Mouse (Mus musculus) right cerebral cortex, postnatal 36 days (tissue): Measurements from ENCODE around the gene Tdrd5.
"Not testable (repeated sequence)": the region's sequence is repeated elsewhere in the genome, so short reads cannot be mapped to it uniquely, and the experiment has no call there.

ENCODE experiments used
- DNase-seq, 2 experiments: peaks; one replicate each; pipeline ENCODE4 v3.0.0; 2022; ENCODE audit warnings: low spot score in 2 of 2, mixed read lengths in 1 of 2

The Tdrd5 gene

DNA sequence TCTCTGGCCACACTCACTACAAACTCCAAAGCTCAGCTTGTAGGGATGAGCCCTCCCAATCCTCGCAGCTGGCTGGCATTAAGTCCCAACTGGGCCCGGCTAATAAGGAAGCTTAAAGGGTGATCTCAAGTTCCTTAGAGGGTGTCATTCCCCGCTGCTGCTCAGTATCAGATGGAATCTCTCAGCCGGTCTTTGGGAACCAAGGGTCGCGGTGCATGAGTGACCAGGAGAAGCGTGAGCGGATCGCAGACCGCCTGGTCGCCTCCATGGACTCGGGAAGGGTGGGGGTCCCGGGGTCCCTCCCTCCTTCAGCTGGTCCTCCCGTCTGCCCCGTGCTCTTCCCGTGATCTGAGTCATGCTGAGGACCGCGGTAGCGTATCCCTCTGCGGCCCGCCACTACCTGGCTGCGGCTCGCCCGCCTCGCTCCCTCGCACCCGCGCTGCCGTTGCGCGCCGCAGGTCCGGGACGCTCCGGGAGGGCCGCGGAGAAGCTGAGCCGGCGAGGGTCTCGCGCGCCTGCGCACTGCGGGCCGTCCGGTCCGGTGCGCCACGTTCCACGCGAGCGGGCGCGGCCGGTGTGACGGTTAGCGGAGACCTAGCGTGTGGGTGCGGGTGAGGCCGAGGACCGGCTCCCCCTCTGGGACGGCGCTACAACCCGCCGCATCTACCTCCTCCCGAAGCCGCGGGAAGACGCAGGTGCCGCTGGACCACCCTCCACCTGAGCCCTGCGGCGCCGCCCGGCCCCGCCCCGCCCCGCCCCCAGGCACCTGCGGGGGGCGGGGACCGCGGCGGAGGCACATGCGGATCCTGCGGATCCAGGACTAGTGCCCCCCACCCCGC is at the start of gene Tdrd5:
TSS of gene Tdrd5 (minus strand) at position 754 of the 839 bp plus-strand sequence.
- peak; percentile 14 to 39 for DNase-seq

DNA sequence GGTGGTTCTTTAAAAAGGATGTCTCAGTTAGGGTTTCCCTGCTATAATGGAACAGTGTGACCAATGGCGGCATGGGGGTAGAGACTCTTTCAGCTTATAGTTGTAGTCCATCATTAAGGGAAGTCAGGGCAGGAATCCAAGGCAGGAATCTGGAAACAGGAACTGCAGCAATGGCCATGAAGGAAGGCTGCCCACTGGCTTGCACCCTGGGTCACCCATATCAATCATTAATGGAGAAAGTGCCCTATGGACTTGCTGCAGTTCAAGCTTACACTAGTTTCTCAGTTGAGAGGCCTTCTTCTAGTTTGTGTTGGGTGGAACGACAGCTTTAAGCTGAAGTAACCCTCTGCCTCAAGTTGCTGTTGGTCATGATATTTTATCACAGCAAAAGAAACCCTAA is 49.0 kb upstream of the Tdrd5 start:
- DNase-seq = no peak

DNA sequence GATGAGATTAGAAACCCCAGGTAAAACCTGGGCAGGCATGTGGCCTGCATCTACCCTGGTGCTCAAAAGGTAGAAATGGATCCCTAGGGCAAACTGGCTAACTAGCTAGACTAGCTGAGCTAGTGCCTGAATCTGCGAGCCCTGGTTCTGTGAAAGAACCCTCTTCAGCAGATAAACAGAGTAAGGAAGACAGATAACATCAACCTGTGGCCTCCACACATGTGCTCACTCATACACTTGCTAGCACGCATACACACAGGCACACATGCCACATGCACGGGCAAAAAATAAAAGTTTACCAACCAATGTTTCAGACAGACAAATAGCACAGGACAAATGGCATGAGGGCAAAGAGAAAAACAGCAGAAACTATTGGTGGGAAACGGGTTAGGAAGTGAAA is 47.0 kb upstream of the Tdrd5 start:
- DNase-seq = no peak

DNA sequence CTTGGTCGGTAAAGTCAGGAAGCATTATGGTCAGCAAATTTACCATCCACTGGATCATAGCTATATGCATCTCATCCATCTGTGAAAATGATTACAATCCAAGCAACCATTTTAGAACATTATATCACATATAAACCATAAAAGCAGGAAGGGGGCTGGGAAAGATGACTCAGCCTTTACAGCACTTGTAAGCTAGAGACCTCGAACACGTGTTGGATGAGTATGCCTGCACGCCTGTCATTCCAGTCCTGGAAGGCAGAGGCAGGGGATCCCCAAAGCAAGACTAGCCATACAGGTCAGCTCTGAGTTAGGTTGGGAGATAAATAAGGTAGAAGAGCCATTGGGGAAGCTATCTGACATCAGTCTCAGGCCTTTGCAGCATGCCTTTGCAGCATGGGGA is 45.6 kb upstream of the Tdrd5 start:
- DNase-seq = no peak

DNA sequence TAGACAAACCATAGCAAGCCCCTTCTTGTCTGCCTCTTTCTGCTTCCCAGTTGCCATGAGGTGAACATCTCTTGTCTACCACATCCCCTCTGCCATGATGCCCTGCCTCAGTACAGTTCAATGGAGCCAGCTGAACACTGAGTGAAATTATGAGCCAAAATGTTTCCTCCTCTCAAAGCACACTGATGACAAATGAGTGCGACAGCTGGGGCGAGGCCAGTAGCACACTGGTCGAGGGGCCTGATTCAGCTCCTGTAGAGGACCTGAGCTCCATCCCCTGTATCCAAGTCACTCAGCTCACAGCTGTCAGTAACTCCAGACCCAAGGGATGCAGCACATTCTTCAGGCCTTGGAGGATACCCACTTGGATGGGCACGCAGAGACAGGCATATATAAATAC is 42.2 kb upstream of the Tdrd5 start:
- no peak for DNase-seq

GRCm38 (mm10) chr1:156344433-156344832 is 41.0 kb upstream of the Tdrd5 start:
- DNase-seq = no peak

- no peak for DNase-seq
Measured at GRCm38 (mm10) chr1:156340847-156341246, 37.4 kb upstream of the Tdrd5 start.

GRCm38 (mm10) chr1:156323126-156323525 is 19.7 kb upstream of the Tdrd5 start:
- no peak for DNase-seq

- no peak for DNase-seq
Measured at GRCm38 (mm10) chr1:156310630-156311029, 7.2 kb upstream of the Tdrd5 start, which contains the start of gene Nphs2. Nphs2 (plus strand) TSS chr1:156310727.

GRCm38 (mm10) chr1:156308595-156308994 is 5.1 kb upstream of the Tdrd5 start:
- no peak for DNase-seq

DNA sequence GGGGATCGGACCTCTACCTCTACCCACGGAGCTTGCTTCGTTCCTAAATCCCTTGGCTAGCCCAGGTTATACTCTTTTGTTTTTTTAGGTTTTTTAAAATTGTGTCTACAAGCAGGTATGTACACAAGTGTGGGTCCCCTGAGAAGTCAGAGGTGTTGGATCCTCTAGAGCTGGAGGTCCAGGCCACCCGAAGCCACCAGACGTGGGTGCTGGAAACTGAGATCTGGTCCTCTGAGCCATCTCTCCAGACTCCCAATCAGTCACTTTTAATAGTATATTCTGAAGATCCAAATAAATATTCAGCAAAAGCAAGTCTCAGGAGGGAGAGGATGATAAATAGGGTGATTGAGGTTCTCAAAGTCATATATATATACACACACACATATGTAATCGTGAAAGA is 13.4 kb downstream of the Tdrd5 start:
- DNase-seq = no peak

GRCm38 (mm10) chr1:156289222-156289587 is 14.3 kb downstream of the Tdrd5 start:
- DNase-seq = not testable (repeated sequence)

DNA sequence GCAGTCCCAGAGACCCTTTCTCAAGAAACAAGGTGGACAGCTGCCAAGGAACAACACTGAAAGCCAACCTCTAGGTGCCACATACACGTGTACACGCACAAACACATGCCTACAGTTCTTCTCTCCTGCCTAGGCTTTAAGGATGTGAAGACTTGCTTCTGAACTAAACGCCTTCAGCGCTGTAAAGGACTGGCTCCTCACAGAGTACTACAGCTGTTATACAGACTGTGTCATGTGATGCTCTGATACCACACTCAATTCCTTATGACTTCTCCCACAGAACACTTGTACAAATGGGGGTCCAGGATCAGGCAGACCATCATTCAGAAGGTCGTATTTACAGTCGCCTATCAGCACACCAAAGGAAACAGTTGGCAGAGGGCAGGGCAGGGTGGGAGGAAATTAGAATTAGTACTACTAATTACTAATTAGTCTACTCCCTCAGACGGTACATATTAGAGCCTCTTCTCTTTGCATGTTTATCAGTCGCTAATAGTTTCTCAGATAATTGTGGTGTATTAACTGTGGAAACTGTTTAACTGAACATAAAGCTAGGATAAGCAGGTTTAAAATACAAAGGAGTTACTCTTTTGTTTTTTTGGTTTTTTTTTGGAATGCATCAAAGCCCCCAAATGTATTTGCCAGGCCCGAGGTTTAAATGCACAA is 14.8 kb downstream of the Tdrd5 start:
- no peak for DNase-seq

DNA sequence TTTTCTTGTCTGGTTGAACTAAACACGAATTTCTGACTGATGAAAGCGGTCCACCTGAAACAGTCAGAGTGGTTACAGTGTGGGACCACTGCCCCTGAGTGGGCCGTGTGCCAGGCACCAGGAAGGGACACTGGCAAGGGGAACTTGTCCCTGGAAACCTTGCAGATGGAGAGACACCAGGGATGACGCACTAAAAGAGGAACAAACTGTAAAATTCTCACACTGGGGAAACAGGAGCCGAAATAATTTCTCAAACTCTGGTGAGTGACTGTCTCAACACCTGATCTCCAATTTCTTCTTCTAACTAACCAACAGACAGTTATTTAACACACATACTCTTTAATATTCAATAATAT is 17.9 kb downstream of the Tdrd5 start:
- DNase-seq = no peak

- peak; percentile 37 to 42 for DNase-seq
Measured at GRCm38 (mm10) chr1:156284851-156285540, 18.5 kb downstream of the Tdrd5 start.

DNA sequence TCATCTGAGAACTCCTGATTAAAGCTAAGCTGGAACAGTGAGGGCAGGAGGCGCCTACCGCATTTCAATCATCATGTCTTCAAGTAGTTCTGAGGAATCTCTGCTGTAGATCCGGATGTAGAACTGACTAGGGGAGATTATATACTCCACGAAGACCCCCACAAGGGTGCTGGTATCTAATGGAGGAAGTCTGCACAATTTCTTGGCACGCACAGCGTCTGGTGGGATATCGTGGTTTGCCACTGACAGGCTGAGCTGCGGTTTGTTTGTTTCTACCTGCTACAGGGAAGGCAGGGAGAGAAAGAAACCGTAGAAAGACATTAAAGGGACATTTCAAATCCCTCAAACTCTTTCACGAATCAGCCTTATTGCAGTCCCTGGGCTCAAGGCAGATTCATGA is 19.3 kb downstream of the Tdrd5 start:
- no peak for DNase-seq

DNA sequence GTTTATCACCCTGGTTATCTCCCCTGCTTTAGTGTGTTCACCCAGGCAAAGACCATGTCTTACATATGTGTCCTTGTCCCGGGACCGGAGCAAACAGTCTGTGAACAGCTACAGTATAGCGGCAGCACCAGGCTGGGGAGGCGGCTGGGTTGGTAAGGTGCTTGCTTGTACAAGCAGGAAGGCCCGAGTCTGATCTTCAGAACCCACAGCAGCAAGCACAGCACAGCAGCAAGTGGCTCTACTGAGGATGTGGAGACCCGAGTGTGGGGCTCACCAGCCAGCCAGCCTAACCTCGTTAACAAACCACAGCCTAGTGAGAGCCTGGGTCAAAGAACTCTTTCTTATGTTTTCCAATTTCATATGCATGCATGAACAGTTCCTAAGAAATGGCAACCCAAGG is 23.3 kb downstream of the Tdrd5 start:
- no peak for DNase-seq

DNA sequence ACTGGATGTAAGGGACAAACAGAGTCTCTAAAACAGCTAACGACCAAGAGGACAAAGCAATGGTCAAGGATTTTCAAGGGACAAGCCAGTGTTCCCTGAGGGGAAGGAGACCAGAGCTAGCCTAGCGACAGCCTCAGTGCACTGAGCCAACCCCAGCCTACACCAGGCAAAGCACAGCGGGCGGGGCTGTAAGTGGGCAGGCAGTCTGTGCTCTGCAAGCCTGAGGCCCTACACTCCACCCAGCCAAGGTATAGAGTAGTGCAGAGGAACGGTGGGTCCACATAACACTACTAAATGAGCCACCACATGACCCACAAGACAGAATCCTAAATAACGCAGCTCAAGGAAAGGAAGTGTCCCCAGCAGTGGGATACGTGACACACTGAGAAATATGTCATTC is 29.8 kb downstream of the Tdrd5 start:
- DNase-seq = no peak

DNA sequence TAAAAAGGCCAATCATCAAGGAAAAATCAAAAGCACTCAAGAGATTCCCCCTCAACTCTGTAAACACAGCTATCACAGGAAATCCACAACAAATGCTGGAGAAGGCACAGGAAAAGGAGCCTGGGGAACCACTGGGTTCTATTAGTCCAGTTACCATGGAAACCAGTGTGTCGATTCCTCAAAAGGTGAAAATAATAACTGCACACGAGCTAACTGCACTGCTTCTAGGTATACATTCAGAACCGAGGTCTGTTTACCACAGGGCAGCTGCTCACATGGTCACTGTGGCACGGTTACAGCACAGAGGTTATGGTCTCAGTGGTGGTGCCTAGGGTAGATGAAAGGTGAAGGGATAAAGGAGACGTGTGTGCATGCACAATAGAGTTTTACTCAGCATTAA is 31.8 kb downstream of the Tdrd5 start:
- no peak for DNase-seq

DNA sequence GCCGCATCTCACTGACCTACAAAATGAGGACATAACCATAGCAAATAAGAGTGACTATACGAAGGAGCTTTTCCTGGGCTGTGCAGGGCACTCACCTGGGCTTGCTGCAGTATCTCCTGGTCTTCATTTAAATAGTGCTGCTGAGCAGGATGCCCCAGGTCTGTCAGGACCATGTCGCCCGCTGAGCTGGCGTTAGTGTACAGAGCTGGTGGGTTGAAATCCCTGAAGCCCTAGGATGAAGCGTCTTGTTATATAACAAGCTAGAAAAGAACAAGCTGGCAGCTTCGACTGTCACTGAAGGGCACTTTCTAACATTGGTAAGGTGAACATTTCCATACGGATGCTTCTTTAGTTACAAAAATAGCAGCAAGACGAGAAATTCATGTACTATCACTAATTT is 33.0 kb downstream of the Tdrd5 start:
- DNase-seq = no peak

DNA sequence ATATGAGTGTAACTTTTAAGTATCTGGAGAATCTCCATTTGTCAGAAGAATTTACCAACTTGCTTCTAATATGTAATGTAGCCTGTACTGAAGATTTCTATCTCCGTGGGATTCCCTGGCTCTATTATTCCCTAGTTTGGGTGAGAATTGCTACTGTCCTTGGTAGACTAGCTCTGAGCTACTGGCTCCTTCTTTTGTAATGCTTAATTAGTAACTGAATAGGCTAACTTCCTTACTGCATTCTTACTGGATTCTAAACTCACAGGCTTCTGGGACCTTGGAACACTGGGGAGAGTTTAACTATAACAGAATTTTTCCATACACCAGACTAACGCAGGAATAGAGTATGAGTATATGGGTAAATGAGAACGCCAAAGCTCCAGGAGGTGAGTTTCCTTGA is 34.9 kb downstream of the Tdrd5 start:
- not testable (repeated sequence) for DNase-seq

DNA sequence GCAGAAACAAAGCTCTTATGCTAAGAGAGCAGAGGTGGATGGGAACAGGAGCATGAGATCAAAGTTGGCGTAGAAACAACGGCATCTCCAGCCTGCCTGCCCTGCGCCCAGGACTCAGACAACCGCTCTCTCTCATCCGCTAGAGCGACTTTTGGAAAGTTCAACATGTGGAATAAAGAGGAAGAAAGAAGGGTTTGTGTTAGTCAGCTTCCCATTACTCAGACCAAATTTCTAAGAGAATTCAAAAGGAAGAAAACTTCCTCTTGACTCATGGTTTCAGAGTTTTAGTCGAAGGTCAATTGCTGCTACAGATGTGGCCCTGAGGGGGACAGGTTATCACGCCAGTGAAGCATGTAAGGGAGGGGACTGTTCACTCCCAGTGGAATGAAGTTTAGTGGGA is 39.5 kb downstream of the Tdrd5 start:
- no peak for DNase-seq

GRCm38 (mm10) chr1:156263352-156263751 is 40.1 kb downstream of the Tdrd5 start:
- DNase-seq = peak in 1 of 2 experiments; percentile 25
